Mouse (Mus musculus) gastrocnemius, adult 8-10 months (tissue): ENCODE measurements at regions not wholly inside any gene's neighbourhood (a gene's known extent, or its start where the extent isn't known, plus 50 kb on each side); places are given as distances from the start of the nearest gene placed in this dataset.

Experiments used
- DNase-seq, 2 experiments: peaks; one replicate each; pipeline ENCODE4 v3.0.0; 2022; ENCODE audit warnings: low spot score in 2 of 2

DNA sequence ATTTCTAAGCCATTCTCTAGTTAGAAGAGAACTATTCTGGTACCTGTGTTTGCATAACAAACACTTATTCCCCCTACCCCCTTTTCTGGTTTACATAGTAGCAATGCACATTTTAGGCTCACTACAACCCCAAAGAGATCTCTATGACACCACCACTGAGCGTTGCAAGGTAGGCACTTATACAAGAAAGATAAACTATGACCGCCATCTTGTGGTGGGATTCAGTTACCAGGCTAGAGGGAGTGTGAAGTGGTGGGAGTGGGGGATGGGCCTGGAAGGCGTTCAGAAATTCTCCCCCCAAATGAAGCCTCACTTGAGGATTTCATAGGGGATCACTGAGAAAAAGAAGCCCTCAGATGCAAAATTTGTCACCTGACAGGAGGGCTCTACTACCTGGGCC, 64.4 kb upstream of the Fst start:
- DNase-seq, result no peak

DNA sequence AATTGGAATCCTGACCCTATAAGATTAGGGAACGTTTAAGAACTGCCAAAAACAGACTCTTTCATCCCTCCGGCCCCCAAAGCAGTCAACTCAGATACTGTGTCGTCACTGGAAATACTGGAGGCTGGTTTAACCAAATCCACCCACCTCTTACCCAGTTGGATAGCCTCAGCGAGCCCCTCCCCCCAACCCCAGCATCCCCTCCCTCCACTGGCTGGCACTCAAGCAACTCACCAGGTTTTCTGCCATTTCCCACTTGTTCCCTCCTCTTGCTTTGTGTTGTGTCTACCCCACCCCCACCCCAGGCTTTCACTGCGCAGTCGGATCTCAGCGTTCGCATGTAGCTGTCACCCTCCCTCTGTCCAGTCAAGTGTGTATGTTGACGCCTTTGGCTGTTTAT, 68.1 kb upstream of the Fst start:
- DNase-seq, result no peak

DNA sequence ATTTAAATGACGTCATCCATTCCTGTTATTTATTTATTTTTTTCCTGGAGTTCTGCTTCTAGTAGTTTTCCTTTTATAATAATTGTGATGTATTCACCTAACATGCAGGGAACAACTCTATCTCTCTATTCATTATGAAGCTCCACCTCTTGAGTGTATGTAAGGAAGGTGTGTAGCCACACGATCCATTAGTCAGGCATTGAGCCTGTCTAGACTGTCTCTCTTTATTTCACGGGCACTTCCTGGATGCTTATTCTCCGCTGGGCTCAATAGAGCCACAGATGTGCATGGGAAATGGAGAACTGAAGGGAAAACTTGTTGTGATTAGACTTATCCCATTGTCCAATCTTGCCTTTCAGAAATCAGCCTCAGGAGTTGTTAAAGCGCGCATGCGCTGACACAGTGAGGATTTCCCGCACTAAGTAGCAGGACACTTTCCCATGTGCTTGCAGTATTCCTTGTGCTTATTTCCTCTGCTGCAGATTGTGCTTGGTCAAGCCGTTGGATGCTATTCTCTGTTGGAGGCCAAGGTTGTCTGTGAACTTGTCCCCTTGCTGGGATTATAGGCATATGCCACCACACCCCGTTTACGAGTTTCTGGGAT, 71.5 kb upstream of the Fst start:
- DNase-seq, result no peak

DNA sequence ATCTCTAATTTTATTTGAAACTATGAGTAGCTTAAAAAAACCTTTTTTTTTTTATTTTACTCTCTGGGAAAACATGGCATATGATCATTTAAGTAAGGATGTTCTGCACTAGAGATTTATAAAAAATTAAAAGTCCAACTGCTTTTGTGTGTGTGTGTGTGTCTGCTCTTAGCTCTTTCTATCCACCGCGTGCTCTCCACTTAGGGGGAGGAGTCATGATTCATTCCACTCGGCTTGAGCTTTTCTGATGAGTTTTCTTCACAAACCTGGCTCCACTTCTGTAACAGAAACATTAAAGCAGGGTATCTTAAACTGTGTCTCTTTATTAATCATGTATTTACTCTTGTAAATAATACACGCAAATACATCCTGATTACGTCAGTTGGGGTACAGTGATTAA, 73.0 kb upstream of the Fst start:
- no peak for DNase-seq

DNA sequence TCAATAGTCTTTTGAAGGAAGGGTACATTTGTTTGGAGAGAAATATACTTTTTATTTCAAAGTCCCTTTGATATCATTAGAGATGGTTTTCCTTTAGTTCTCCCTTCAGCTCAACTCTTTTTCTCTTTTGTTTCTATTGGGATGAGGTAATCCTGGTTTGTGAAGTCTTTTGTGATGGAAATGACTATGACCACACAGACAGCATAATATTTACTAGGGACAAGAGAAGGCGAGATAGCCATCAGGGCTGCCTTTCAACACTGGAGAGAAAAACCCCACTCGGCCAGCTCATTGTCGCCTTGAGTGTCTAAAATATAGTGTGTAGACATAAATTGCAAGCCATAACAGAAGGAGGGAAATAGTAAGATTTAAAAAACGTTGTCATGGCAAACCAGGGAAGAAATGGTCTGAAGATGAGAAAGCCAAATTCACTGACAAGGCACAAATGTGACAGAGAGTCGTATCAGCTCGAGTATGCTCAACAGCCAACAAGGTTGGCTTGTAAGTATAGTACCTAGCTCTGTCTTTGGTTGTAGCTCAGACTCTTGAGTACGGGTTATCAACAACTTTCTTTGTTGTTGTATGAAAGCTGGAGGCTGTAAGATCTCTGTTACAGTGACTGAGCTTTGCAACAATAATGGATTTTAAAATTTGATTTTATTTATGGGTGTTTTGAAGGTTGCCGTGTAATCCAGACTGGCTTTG, 73.8 kb upstream of the Fst start:
- no peak for DNase-seq

DNA sequence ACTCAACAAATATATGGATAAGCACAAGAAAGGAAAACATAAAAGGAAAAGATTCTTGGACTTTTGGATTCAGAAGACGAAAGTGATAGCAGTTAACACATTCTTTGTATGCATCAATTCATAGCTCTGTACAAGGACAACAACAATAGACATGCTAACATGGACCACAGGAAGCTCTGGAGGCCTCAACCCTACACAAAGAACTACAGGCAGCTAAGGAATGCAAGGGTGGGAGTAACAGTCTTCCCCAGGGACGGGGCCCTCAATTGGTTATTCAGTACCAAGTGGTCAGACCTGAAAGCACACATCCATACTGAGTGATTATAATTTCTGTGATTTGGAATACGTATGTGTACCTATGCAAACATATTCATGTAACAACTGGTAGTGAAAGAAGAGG, 75.8 kb upstream of the Fst start:
- DNase-seq, result no peak

DNA sequence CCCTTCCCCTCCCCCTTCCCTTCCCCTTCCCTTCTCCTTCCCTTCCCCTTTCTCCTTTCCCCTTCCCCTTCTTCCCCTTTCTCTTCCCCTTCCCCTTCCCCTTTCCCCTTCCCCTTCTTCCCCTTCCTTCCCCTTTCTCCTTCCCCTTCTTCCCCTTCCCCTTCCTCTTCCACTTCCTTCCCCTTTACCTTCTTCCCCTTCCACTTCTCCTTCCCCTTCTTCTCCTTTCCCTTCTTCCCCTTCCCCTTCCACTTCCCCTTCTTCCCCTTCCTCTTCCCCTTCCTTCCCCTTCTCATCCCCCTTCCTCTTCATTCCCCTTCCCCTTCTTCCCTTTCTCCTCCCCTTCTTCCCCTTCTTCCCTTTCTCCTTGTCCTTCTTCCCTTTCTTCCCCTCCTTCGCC, 77.0 kb upstream of the Fst start:
- DNase-seq, result no peak

- no peak for DNase-seq
Observed at GRCm38 (mm10) chr13:114571731-114572130, 113.0 kb upstream of the Fst start.

DNA sequence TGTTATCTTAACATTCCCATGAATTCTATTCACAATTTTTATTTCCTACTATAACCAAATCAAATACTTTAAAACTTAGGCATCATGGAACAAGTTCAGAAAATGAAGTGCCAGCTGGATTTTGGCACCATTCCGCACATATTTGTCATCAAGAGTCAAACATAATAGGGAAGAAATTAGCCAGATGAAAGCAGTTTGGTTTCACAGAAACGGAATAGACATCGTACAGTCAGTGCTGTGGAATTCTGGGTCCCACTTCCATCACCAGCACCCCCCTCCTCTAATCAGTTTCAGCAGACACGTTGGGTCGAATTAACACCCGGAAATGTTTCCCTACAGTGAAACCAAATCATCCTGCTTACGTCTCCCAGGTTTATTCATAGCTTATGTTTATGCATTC, 125.8 kb upstream of the Fst start:
- no peak for DNase-seq

DNA sequence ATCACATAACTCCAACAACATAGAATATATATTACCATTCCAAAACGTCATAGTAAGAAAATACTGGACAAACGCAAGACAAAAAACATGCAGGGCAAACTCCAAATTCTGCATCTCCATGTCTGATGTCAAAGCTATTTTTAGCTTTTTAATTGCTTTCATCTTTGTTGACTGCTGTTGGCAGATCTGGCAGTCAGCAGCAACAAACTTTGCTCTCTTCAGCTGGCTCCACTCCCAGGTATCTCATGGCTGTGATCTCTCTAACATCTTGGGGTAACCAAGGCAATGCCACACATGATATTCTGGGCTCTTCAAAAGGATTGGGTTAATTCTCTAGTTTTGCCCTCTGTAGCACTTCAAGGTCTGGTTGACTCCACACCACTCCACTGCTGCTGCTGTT, 128.9 kb upstream of the Fst start:
- no peak for DNase-seq

GRCm38 (mm10) chr13:114603341-114603740, 144.6 kb upstream of the Fst start:
- no peak for DNase-seq

DNA sequence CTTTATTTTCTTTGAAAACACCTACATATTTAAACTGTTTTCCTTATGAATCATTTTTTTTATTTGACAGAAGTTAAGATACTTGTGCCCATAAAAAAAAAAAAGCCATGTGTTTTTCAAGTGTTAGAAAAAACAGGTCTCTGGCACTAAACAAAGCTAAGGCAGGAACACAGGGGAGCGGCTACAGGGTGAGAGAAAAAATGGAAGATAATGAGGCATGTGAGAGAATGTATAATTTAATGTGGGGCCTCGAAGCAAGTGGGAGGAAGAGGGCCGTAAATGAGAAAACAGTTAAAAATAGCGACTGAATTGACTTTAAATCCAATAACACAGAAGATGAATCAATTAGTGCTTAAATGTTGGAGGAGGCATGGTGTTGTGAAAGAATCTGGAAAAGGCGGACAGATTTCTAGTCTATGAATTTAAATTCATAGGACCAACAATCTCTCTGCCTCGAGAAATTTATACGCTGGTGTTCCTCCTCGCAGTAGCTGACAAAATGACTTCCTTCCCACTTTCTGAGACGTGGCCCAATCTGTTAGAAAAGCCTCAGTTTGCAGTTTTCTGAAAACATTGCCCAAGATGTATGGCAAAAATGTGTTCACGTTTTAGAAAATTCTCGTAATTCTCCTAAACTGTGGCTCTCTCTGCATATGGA, 145.4 kb upstream of the Fst start:
- DNase-seq, result no peak

GRCm38 (mm10) chr13:114613909-114614308, 155.2 kb upstream of the Fst start:
- no peak for DNase-seq

DNA sequence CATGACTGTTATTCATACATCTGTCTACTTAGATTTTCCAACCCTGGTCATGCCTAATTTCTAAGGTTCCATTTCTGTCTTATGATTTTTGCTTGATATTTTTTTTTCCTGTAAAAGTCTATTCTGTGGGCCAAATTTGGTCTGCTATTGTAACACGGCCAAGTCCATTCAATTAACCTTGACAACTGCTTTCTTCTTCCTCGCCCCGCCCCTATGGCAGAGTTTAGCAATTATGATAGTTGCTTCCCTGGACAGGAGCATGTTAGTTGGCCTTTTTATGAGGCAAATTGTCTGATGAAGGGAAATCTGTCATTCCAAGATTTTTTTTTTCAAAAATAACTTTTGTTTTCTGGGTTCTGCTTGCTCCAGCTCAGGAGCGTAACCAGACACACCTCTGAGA, 160.7 kb upstream of the Fst start:
- no peak for DNase-seq

- peak; percentile 23 to 27 for DNase-seq
Observed at GRCm38 (mm10) chr13:114636731-114637130, 178.0 kb upstream of the Fst start.

DNA sequence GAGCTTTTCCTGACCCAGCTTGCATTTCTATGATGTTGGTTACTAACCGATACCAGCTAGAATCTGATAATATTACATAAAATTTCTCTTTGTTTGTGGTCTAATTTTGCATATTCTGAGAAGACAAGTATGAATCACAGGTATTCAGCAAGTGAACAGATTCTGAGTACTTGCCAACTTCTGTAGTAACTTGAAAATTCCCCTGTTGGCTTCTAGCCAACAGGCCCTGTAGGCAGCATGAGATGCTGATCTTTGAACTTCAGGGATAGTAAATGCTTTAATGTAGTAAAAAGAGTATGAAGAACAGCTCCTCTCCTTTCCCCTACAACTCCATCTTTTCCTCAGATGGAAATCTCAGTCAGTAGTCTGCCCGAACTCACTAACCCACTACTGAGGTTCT, 178.5 kb upstream of the Mocs2 start:
- no peak for DNase-seq

GRCm38 (mm10) chr13:114641688-114642390, 176.2 kb upstream of the Mocs2 start:
- no peak for DNase-seq

DNA sequence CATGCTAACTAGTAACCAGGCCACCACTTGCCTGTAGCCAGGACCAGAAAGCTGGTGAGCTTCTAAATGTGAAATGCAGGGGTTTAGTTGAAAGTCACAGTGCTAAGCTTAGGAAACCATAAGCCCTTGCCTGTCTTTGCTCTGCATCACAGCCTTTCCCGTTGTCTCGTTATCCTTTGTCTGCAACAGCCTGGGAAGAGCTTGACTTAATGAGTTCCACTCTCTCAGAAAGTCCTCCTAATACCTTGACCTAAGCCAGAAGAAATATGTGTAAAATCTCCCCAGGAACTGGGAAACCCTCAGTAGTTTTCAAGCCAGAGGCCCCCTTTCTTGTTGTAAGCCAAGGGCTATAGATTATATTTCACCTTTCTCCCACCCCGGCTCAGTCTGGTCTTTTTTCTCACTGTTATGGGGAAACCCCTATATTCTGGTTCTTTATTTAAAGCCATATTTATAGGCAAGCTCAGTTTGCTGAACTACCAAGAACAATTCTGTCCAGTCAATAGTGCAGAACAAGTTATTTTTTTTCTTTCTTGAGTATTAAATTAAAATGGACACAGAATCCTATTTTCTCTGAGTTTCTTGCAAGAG, 175.0 kb upstream of the Mocs2 start:
- no peak for DNase-seq

DNA sequence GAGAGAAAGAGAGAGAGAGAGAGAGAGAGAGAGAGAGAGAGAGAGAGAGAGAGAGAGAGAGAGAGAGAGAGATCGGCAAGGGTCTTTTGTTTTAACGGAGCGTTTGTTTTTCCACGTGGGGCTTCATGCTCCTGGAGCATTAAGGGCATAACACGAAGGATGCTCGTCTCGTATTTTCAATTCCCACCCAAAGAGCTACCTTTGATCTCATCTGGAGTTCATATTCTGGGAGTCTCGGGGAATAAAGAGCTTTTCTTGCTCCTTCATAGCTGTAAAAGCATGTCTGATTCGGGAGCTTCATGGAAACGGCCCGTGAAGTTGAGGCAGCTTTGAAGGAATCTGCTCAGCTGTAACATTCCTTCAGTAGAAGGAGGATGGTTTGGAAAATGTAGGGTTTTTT, 174.5 kb upstream of the Mocs2 start:
- DNase-seq, result no peak

GRCm38 (mm10) chr13:114654267-114654666, 163.8 kb upstream of the Mocs2 start:
- DNase-seq, result no peak

- DNase-seq, result no peak
Observed at GRCm38 (mm10) chr13:114654953-114655586, 163.0 kb upstream of the Mocs2 start.

GRCm38 (mm10) chr13:114672411-114672810, 145.6 kb upstream of the Mocs2 start:
- DNase-seq, result no peak
